Mouse (Mus musculus): ENCODE measurements at regions not wholly inside any gene's neighbourhood (a gene's known extent, or its start where the extent isn't known, plus 50 kb on each side); places are given as distances from the start of the nearest gene placed in this dataset.
"Not testable (repeated sequence)": the region's sequence is repeated elsewhere in the genome, so short reads cannot be mapped to it uniquely, and the experiment has no call there.

DNA sequence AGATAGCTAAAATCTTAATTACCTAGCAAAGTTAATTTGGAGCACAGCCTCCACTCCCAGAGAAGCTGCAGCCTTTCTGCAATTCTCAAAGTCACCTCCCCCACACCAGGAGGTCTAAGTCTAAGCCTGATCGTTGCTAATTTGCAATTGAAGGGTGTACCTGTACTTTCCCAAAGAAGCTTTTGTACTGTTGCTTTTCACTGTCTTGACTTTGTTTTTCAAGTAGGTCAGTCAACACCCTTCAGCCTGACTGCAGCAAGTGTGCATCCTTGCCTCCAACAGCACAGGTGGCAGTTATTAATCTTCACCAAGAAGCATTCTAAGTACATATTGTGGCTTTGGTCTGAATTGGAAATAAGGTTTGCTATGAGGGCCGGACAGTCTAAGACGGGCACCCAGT lies 91.7 kb upstream of the Slc22a30 start:
- DNase-seq (ENCODE audit: low read depth in 2 of 2, low spot score in 2 of 2) = not testable (repeated sequence)

DNA sequence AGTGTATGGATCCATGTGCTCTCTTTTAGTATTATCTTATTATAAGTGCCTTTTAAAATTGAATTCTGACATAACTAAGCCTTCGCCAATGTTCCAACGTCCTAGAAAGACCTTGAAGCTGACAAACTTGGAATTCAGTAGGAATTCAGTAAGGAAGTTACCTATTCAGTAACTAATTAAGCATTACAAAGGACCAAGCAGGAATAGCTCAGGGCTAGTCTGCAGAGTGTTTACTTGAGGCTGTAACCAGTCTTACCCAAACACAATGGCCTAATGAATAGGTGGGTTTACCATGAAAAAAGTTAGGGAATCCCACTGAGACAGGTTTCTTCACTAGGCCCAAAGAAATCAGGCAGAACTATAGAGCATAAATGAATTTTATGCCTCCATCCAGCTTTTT lies 92.6 kb upstream of the Slc22a30 start:
- not testable (repeated sequence) for DNase-seq (ENCODE audit: low read depth in 2 of 2, low spot score in 2 of 2)

GRCm38 (mm10) chr19:8517721-8518120 lies 73.3 kb upstream of the Slc22a8 start:
- DNase-seq (ENCODE audit: low read depth in 2 of 2, low spot score in 2 of 2) = peak in 1 of 2 experiments; percentile 13

DNA sequence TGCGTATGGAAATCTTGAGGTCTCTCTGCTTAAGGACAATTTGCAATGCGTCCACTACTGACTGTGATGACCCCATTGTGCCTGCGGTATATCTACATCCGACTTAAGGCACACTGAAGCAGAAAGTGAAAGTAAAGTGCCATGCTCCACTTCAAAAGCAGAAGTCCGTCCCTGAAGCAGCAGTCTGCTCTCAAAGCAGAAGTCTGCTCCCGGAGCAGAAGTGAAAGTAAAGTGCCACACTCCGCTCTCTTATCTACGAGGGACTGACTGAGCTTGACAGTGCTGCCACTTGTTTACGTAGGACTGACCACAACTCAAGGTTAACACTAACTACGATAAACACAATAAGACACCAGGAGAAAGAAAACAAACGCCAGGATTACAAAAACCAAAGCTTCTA lies 72.8 kb upstream of the Slc22a8 start:
- DNase-seq (ENCODE audit: low read depth in 2 of 2, low spot score in 2 of 2) = peak; percentile 54 to 63

DNA sequence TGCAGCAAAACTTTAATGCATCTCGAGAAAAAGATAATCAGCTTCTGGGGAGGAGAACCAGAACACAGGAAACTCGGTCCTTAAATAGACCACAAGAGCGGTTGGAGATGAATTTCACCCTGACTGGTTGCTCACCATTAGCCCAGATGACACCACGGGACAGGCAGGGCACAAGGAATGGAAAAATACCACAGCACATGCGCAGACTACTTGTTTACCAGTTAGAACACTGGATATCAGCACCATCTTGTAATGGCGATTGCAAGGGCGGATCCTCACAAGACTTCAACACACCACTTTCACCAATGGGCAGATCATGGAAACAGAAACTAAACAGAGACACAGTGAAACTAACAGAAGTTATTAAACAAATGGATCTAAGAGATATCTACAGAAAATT lies 72.1 kb upstream of the Slc22a8 start:
- peak; percentile 54 to 62 for DNase-seq (ENCODE audit: low read depth in 2 of 2, low spot score in 2 of 2)

- no peak for DNase-seq (ENCODE audit: low read depth in 2 of 2, low spot score in 2 of 2)
Measured at GRCm38 (mm10) chr19:8534597-8534996, 56.5 kb upstream of the Slc22a8 start.

DNA sequence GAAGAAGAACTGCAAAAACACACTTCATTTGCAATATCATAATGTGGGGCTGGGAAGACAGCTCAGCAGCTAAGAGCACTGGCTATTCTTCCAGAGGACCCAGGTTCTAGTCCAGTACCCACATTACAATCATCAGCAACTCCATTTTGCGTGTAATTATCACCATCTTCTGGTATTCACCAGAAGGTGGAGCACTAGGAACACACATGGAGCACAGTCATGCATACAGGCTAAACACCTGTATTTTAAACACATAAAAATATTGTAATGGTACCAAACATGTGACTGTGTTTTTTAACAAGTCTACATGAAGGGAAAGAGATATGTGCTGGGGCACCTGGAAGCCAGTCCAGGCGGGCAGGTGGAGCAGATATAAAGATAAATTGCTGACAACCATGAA lies 55.0 kb upstream of the Slc22a8 start:
- no peak for DNase-seq (ENCODE audit: low read depth in 2 of 2, low spot score in 2 of 2)
